Mouse (Mus musculus): Measurements from ENCODE around the gene Ubqln1.
"Not testable (repeated sequence)": the region's sequence is repeated elsewhere in the genome, so short reads cannot be mapped to it uniquely, and the experiment has no call there.

Ubqln1 gene

DNA sequence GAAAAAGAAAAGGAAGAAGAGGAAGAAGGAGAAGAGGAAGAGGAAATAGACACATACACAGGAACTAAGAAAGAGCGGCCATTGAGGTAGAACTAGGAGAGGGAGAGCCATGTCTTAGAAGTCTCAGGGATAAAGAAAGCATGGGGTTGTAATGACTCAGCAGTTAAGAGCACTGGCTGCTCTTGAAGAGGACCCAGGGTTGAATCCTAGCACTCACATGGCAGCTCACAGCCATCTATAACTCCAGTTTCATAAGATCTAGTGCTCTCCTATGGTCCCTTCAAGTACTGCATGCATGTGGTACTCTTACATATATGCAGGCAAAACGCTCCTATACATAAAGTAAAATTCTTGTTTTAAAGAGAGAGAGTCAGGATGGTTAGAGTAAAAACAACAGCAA is 59.4 kb downstream of the Ubqln1 start:
- no peak for DNase-seq (ENCODE audit: low read depth, low spot score)

DNA sequence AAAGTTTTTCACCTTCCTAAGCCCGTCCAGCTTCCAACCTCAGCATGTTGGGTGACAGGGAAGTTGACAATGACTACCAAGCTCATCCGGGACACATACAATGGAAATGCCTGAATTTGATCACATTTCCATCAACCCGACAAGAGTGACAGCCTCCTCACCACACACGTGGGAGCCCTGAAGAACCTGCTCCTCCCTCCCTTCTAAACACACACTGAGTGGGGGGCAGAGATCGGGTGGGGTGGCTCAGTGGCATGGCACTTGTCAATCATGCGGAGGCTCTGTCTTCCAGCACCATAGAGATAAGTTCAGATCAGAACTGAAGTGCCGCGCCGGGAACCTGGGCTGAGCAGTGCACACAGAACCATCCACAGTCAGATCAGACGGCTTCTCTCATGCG is 65.0 kb downstream of the Ubqln1 start:
- no peak for DNase-seq (ENCODE audit: low read depth, low spot score)

DNA sequence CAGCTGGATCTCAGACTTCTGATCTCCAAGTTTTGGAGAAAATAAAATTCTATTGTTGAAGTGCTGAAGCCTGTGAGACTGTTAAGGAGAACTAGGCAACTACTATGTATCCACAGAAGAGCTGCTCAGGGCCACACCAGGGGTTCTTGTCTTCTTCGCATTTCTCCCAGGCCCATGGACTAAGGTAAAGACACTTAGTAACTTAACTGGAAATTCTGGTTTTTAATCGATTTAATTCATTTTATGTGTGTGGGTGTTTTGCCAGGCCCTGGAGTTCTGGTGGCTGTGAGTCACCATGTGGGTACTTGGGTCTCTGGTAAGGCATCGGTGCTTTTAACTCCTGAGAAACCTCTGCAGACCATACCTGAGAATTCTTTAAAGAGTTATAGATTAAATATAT is 65.8 kb downstream of the Ubqln1 start:
- no peak for DNase-seq (ENCODE audit: low read depth, low spot score)

DNA sequence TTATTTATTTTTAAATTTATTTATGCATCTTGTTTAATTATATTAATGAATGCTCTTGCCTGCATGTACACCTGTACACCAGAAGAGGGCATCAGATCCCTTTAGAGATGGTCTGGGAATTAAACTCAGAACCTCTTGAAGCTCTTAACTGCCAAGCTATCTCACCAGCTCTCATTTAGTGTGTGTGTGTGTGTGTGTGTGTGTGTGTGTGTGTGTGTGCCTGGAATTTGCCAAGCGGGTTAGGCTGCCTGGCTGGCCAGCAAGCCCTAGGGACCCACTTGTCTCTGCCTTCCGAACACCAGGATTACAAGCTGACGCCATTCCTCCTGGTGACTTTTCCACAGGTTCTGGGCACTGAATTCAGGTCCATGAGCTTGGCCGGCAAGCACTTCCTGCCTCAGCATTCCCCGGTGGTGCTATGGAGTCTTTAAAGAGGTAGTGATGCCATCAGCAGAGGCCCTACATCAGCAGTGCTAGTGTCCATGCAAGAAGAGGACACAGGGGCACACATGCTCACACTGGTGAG is 66.4 kb downstream of the Ubqln1 start:
- no peak for DNase-seq (ENCODE audit: low read depth, low spot score)

DNA sequence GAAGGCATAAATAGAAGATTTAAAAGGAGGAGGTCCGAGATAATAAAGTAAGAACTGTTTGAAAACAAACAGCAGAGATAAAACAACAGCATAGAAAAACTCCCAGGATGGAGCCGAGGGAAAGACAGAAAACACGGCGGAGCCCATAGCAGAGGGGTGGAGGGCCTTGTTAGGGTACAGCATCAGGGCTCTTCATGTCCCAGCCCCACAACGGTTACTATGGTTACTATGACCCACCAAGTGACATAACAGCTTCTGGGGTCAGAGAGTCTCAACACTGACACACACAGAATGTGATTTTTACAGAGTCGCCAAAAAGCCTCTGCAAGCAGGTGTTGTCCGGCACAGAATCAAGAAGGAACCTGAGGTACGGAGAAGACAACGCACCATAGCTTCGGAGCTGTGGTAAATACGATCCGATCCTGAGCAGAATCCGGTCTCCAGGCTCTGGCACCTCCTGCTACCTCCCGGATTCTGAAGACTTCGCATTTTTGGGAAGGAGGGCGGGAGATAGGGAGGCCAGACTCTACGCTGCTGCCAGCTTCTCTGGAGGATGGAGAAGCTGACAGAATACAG is 67.1 kb downstream of the Ubqln1 start:
- no peak for DNase-seq (ENCODE audit: low read depth, low spot score)

DNA sequence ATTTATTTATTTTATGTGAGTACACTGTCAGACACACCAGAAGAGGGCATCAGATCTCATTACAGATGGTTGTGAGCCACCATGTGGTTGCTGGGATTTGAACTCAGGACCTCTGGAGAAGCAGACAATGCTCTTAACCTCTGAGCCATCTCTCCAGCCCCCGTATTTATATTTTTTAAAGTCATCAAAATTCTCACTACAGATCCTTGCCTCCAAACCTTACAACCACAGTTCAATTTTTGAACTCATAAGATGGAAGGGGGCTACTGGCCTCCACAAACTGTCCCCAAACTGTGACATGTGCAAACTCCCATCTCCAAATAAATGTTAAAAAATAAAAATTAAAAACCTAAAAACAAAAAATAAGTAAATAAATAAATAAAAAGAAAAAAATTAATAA is 67.7 kb downstream of the Ubqln1 start:
- DNase-seq (ENCODE audit: low read depth, low spot score) = no peak

DNA sequence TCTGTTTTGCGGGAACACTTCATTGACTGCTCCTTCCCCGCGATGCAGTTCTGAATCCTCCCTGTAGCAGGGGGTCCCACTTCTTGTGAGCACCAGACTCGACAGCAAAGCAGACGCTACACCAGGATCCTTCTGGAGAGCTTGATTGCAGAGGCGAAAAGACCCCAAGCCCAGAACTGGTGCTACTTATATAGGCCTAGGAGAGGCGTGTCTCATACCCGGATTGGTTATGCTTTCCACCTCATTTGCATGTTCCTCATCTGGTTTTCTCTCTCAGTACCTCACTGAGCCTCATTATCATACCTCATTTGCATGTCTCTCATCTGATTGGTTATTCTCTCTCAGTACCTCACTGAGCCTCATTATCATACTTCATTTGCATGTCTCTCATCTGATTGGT is 68.8 kb downstream of the Ubqln1 start:
- DNase-seq (ENCODE audit: low read depth, low spot score) = not testable (repeated sequence)

DNA sequence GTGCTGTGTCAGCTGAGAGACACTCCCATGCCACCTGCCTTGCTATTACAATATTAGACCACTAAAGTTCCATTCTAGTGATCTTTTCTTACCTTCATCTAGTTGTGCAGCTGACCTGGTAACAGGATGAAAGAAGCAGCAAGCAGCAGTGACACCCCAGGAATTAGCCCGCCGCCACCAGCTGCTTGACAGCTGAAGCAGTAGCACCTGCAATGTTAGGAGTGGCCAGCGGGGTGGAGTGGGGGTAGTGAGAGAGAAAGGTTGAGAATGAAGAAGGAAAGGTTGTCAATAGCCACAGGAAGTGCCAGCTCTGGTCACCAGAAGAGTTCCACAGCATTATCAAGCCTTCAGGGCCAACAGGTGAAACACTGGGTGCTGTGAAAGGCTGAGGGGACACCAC is 83.8 kb downstream of the Ubqln1 start:
- peak; percentile 48 for DNase-seq (ENCODE audit: low read depth, low spot score)

DNA sequence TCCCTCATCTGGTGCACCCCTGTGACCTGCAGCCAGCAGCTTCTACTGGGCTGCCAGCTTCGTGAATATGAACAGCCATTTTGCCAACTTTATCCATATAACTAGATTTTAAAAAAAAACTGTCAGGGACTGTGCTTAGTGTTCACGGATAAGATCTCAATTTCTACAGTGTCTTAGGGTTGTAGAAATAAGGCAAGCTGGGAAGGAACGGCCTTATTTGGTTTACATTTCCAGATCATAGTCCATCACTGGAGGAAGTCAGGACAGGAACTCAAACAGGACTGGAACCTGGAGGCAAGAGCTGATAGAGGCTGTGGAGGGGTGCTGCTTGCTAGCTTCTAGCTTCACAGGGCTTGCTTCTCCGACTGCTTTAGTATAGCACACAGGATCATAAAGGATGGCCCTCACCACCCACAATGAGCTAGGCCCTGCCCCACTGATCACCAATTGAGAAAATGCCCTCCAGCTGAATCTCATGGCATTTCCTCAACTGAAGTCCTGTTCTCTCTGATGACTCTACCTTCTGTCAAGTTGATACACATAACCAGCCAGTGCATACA is 85.7 kb downstream of the Ubqln1 start:
- DNase-seq (ENCODE audit: low read depth, low spot score) = peak; percentile 61

DNA sequence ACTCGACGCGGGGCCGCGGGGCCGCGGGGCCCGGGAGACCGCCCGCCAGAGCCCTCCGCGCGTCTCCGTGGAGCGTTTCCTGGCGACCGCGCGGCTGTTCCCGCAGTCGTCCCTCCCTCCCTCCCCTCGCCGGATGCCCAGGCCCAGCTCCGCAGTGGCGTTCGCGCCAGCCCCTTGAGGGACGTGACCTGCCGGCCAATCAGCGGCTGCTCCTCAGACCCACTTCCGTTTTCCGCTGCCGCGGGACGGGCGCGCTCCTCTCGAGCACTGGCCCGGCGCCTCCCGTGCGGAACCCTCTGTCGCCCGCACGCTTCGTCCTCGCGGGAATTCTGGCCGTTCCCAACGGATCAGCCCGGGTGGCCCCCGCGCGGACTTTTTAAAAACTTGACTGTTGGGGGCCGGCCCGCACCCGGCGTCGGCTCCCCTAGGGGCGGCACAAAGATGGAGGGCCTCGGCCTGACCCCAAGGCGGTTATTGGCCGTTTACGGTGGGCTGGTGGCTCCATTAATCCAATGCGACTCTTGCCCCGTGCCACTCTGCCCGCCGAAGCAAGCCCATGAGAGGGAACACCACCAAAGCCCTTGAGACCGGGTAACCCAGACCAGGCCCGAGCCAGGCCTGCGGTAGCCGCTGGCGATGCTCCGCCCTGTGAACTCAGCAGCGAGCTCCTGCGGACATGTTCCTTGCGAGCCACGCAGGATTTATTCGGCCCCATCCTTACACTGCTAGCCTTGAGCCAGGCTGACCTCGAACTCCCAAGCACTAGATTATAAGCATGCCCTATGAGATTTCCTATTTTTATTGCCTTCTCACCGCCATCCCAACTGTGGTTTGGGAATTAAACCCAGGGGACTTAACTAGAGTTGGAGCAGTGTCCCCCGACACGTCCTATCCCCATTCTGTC is 86.4 kb downstream of the Ubqln1 start:
- DNase-seq (ENCODE audit: low read depth, low spot score) = peak; percentile 97

DNA sequence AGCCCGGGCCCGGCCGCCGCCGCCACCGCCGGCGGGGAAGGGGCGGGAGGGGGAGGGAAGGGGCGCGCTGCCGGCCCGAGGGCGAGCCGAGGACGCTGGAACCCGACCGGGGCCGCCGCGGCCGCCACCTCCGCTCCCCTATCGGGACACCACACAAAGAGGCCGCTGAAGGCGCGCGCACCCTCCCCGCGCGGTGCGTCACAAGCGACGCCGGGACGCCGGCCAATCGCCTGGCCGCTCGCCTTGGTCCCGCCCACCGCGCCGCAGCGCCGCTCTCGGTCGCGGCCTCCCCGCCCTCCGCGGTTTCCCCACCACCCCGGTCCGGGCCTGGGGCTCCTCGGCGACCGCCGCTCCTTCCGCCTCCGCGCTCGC is 87.1 kb downstream of the Ubqln1 start, which contains the start of gene Hnrnpa0:
Gene Hnrnpa0, minus strand, starts transcription at position 161 of the 372 bp plus-strand sequence.
- peak; percentile 94 for DNase-seq (ENCODE audit: low read depth, low spot score)

DNA sequence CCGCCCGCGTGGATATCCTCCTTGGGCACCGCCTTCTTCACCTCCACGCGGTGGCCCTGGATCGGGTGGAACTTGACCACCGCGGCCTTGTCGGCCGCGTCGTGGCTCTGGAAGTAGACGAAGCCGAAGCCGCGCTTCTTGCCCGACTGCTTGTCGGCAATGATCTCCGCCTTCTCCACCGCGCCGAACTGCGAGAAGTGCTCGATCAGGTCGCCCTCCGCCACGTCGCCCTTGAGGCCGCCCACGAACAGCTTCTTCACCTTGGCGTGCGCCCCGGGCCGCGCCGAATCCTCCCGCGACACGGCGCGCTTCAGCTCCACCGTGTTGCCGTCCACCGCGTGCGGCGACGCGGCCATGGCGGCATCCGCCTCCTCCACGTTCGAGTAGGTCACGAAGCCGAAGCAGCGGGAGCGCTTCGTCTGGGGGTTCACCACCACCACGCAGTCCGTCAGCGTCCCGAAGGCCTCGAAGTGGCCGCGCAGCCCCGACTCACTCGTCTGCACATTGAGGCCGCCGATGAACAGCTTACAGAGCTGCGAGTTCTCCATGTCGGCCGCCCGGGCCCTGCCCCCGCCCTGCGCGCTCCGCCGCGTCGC is 87.6 kb downstream of the Ubqln1 start:
- peak; percentile 76 for DNase-seq (ENCODE audit: low read depth, low spot score)

DNA sequence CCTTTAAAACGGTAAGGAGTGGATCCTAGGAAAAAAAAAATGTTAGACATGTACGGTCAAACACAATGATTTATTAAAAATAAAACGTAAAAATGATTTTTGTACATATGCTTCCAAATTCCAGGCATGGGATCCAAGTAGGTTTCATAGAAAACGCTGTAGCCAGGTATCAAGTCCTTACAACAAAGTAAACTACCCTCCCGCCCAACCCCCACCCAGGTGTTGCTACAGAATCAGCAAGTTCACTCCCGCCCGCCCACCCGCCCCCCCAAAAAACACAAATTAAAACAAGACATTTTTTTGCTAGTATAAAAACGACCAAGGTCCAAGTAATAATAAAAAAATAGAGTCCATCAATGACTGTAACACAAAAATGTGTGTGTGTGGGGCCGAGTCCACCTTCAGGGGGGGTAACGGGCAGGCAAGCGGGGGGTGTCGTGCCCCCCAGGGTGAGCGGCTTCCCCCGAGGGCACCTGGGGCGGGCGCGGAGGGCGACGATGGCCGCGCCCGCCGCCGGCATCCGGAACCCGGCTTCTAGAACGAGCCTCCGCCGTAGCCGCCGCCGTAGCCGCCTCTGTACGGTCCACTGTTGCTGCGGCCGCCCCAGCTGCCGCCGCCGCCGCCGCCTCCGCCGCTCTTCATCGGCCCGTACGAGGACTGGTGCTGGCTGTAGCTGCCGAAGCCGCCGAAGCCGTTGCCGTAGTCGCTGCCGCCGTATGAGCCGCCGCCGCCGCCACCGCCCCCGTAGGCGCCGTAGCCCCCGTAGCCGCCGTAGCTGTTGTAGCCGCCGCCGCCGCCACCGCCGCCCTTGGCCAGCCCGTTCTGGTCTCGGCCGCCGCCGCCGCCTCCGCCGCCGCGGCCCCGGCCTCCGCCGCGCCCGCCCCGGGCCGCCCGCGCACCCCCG is 88.3 kb downstream of the Ubqln1 start:
- peak; percentile 70 for DNase-seq (ENCODE audit: low read depth, low spot score)

Measured in A20 (cell line).